Mouse (Mus musculus) ES-E14 (cell line): Measurements from ENCODE around the gene Fau.

Experiments
- MAFK ChIP-seq: IDR thresholded peaks from 2 replicates; pipeline ENCODE4 v1.6.1; 2014; ENCODE audit warnings: mild to moderate bottlenecking, low read depth, low read length, inconsistent platforms; ENCODE audit not compliant: insufficient read depth
- ZC3H11A ChIP-seq: IDR thresholded peaks from 2 replicates; pipeline ENCODE4 v1.6.1; 2012; ENCODE audit warnings: low read depth, mild to moderate bottlenecking, inconsistent platforms, low read length, borderline replicate concordance
- ZNF384 ChIP-seq: IDR thresholded peaks from 2 replicates; pipeline ENCODE4 v1.6.1; 2012; ENCODE audit warnings: low read depth, low read length, inconsistent platforms

DNA sequence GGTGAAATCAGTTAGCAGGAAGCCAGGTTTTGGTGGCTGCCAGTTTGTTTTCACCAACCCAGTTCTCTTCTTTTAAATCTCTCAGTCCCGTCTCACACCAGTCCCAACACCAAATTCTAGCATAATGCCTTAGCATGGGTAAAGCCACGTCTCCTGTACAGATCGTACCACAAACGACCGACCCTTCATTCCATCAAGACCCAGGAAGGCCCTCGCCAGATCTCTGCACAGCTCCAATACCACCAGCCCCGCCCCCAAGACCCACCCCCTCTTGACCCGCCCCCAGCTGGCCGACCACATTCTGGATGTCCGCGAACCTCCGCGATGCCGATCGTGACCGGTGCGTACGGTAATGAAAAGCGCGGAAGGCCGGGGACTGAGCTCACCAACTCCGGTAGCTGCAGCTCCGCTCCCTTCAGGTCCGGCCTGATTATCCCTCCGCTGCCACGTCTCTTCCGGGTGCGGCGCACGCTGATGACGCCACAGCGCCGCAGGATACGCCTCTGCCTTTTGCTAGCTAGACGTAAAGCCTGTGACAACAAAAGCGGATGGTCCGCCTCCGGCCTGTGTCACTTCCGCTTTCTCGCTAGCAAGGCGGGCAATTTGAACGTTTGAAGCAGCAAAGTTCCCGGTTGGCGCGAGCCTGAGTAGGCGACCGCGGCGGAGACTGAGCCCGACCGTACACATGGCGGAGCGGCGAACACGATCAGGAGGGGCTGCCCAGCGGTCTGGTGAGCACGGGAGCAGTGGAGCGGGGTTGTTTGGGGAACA is 27.0 kb downstream of the Fau start, which contains the start of the genes Zfpl1 and Cdca5:
- TF ChIP-seq ZC3H11A (no peak), ZNF384 (no peak), MAFK (peak; percentile 48; the same call in 1 of the 2 replicates)
